Mouse (Mus musculus): ENCODE measurements around the gene Ints5. TPM values are rescaled to one million over a fixed set of nuclear protein-coding genes. Genes with fewer than 3 reads are reported as not detected.
"Not testable (repeated sequence)": the region's sequence is repeated elsewhere in the genome, so short reads cannot be mapped to it uniquely, and the experiment has no call there.

Ints5 gene
- polyA plus RNA-seq, 1 experiment from 2014 or later, result 31.2 TPM

DNA sequence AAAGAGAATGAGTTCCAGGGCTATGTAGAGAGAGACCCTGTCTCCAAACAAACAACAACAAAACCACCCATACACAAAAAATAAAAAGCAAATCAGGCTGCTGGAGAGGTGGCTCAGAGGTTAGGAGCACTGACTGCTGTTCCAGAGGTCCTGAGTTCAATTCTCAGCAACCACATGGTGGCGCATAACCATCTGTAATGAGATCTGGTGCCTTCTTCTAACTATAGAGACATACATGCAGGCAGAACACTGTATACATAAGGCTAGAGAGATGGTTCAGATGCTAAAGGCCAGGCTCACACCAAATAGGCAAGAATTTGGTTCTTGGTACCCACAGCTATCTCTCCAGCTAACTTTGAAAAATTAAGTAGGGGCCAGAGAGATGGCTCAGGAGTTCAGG, 33.8 kb upstream of the Ints5 start:
- H3K27me3 ChIP-seq, result no peaks in the 10 kb centered on the region
- ChIA-PET CTCF (interaction anchor here (0.9 to 2.0 kb wide), 8 partner anchors 14 to 254 kb away, joined by 3 to 11 read pairs (median 4); no protein-coding TSS in a partner anchor), POLR2A (interaction anchor here (0.9 kb wide), 1 partner anchor 9 kb away, joined by 3 read pairs; the partner anchor contains the start of gene Lrrn4cl)
- no peak for DNase-seq (ENCODE audit: low read depth, low spot score)
- in situ Hi-C loops (cut with MboI; ENCODE audit: low pct_unique_long_range_greater_than_20kb), result loop anchor here (25.0 kb wide), 1 partner anchor 578 kb away; no protein-coding TSS in a partner anchor
- no peak for ATAC-seq
- peak; percentile 71 for TF ChIP-seq CTCF (IDR thresholded peaks at IDR 0.05)

DNA sequence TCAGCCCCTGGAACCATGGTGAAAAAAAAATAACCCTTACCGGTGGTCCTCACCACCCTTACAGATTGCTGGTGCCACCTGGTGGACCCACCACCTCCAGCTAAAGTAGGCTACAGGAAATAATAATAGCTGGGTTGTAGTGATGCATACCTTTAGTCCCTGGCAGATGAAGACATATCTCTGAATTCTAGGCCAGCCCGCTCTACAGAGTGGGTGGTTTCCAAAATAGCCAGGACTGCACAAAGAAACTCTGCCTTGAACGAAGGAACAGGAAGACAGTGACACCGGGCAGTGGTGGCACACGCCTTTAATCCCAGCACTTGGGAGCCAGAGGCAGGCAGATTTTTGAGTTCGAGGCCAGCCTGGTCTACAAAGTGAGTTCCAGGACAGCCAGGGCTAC, 28.5 kb upstream of the Ints5 start:
- ATAC-seq (no peak), DNase-seq (ENCODE audit: low read depth, low spot score) (no peak)
- H3K27me3 ChIP-seq, result no peaks in the 10 kb centered on the region
- in situ Hi-C loops (cut with MboI; ENCODE audit: low pct_unique_long_range_greater_than_20kb), result loop anchor here (25.0 kb wide), 1 partner anchor 573 kb away; no protein-coding TSS in a partner anchor
- no peak for TF ChIP-seq CTCF (IDR thresholded peaks at IDR 0.05)
- CTCF ChIA-PET, result no interaction called here
- POLR2A ChIA-PET, result interaction anchor here (0.6 kb wide), 1 partner anchor 28 kb away, joined by 3 read pairs; the partner anchor contains the start of gene Ints5

DNA sequence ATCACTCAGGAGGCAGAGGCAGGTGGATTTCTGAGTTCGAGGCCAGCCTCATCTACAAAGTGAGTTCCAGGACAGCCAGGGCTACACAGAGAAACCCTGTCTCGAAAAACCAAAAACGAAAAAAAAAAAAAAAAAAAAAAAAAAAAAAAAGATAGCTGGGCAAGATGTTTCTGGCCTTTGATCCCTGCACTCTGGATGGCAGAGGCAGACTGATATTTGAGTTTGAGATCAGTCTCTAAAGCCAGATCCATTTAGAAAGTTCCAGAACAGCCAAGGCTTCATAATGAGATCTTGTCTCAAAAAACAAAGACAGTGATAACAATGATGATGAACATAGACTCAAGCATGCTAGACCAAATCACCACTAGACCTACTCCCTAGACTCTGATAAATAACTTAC, 22.4 kb upstream of the Ints5 start:
- CTCF ChIA-PET; ATAC-seq; H3K27me3 ChIP-seq; DNase-seq (ENCODE audit: low read depth, low spot score): not testable (repeated sequence)
- POLR2A ChIA-PET, result interaction anchor here (0.6 kb wide), 1 partner anchor 8 kb away, joined by 7 read pairs; no protein-coding TSS in a partner anchor
- in situ Hi-C loops (cut with MboI; ENCODE audit: low pct_unique_long_range_greater_than_20kb), result loop anchor here (25.0 kb wide), 1 partner anchor 567 kb away; no protein-coding TSS in a partner anchor

DNA sequence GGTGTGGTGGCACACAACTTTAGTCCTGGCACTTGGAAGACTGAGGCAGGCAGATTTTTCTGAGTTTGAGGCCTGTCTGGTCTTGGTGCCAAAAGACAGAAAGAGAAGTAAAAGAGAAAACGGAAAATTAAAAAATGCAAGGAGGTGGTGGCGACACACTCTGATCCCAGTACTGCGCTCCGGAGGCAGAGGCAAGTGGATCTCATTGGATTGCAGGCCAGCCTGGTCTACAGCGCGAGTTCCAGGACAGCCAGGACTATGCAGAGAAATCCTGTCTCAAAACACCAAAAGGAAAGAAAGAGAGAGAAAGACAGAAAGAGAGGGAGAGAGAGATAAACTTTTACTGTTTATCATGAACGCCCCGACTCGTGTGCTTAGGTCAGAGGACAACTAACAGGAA, 22.0 kb upstream of the Ints5 start:
- in situ Hi-C loops (cut with MboI; ENCODE audit: low pct_unique_long_range_greater_than_20kb), result loop anchor here (25.0 kb wide), 1 partner anchor 566 kb away; no protein-coding TSS in a partner anchor
- TF ChIP-seq CTCF (IDR thresholded peaks at IDR 0.05), result no peak
- CTCF ChIA-PET, result no interaction called here
- POLR2A ChIA-PET, result interaction anchor here (0.7 to 1.7 kb wide), 4 partner anchors 9 to 18 kb away, joined by 3 to 7 read pairs (median 3); partner anchors contain the start of genes 1810009A15Rik and Gm49416
- DNase-seq (ENCODE audit: low read depth, low spot score) (no peak), ATAC-seq (no peak)
- no peaks in the 10 kb centered on the region for H3K27me3 ChIP-seq

DNA sequence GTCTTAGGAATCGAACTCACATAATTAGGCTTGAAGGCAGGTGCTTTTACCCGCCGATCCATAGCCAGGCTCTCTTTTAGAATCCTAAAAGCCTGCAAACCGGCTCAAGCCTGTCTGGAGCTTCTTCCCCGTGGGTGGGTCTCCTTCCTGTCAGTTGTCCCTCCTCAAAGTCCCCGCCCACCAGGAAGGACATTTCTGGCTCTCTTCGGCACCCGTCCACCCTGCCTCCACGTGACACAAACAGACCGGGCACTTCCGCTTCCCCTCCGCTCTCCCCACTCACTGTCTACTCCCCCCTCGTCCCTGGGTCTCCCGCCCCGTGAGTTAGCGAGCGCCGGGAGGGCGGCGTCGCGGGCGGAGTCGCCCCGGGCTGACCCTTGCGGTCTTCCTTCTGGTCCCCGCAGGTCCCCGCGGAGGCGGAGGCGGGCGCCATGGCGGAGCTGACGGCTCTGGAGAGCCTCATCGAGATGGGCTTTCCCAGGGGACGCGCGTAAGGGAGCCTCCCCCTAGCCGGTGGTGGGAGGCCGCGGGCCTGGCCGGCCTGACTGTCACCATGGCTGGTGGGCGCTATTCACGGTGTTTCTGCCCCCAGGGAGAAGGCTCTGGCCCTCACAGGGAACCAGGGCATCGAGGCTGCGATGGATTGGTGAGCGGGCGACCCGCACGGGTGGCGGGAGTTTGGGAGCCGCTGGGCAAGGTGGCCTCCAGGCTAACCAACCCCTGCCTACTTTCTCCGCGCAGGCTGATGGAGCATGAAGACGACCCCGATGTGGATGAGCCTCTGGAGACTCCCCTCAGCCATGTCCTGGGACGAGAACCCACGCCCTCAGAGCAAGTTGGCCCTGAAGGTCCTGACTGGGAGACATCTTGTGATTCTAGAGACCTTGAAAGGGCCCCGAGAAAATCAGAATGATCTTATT, 21.3 kb upstream of the Ints5 start, which contains the start of gene Ubxn1:
TSS of gene Ubxn1 (plus strand) at position 230 of the 920 bp plus-strand sequence.
- ATAC-seq (peak; percentile 89), DNase-seq (ENCODE audit: low read depth, low spot score) (peak; percentile 84)
- TF ChIP-seq CTCF (IDR thresholded peaks at IDR 0.05), result no peak
- in situ Hi-C loops (cut with MboI; ENCODE audit: low pct_unique_long_range_greater_than_20kb), result loop anchor here (25.0 kb wide), 1 partner anchor 566 kb away; no protein-coding TSS in a partner anchor
- ChIA-PET CTCF (no interaction called here), POLR2A (interaction anchor here (0.7 to 1.7 kb wide), 4 partner anchors 9 to 19 kb away, joined by 3 to 7 read pairs (median 3); partner anchors contain the start of genes 1810009A15Rik and Gm49416)
- no peaks in the 10 kb centered on the region for H3K27me3 ChIP-seq

DNA sequence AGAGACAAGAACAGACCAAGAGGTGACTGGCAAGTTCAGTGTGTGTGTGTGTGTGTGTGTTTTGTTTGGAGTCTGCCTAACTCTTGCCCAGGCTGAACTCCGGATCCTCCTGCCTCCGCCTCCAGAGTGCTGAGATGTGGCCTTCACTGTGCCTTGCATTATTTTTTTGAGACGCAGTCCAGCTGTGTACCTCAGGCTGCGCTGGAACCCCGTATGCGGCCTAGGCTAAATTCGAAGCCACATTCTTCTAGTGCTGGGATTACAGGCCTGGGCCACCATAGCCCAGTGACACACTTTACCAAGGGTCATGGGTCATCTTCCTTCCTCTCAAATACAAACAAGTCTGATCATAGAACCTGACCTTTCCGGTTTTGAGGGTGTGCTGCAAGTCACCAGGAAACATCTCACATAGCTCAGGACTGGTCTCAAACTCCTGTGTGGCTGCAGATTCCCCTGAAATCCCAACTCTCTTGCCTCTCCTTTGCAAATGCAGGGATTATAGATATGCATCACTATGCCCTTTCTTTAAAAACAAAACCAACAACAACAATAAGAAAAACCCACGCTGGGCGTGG, 20.5 kb upstream of the Ints5 start:
- in situ Hi-C loops (cut with MboI; ENCODE audit: low pct_unique_long_range_greater_than_20kb), result loop anchor here (25.0 kb wide), 1 partner anchor 565 kb away; no protein-coding TSS in a partner anchor
- H3K27me3 ChIP-seq, result no peaks in the 10 kb centered on the region
- POLR2A ChIA-PET, result interaction anchor here (0.6 to 1.7 kb wide), 5 partner anchors 8 to 1331 kb away, joined by 3 to 7 read pairs (median 3); partner anchors contain the start of gene Tmem258
- DNase-seq (ENCODE audit: low read depth, low spot score) (no peak), ATAC-seq (no peak)
- CTCF ChIA-PET, result no interaction called here
- no peak for TF ChIP-seq CTCF (IDR thresholded peaks at IDR 0.05)

DNA sequence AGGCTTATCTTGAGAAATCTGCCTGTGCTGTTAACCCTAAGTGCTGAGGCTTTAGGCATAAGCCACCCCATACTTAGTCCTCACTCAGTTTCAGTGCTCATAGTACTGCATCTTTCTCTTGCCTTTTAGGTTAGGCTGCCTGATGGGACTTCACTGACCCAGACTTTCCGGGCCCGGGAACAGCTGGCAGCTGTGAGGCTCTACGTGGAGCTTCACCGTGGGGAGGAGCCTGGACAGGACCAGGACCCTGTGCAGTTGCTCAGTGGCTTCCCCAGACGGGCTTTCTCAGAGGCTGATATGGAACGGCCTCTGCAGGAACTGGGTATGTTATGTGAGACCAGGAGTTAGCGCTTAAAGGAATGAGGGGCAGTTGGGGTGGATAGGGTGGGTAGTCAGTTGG, 17.8 kb upstream of the Ints5 start:
- DNase-seq (ENCODE audit: low read depth, low spot score), result no peak
- ChIA-PET CTCF (interaction anchor here (1.1 to 3.1 kb wide), 2 partner anchors 11 to 13 kb away, joined by 4 to 8 read pairs; partner anchors contain the start of genes 1810009A15Rik and Gm49416), POLR2A (interaction anchor here (1.2 to 1.4 kb wide), 2 partner anchors 14 to 19 kb away, joined by 3 to 4 read pairs; partner anchors contain the start of genes 1810009A15Rik and Gm49416)
- in situ Hi-C loops (cut with MboI; ENCODE audit: low pct_unique_long_range_greater_than_20kb), result no loop called here
- no peaks in the 10 kb centered on the region for H3K27me3 ChIP-seq
- no peak for ATAC-seq
- TF ChIP-seq CTCF (IDR thresholded peaks at IDR 0.05), result no peak

DNA sequence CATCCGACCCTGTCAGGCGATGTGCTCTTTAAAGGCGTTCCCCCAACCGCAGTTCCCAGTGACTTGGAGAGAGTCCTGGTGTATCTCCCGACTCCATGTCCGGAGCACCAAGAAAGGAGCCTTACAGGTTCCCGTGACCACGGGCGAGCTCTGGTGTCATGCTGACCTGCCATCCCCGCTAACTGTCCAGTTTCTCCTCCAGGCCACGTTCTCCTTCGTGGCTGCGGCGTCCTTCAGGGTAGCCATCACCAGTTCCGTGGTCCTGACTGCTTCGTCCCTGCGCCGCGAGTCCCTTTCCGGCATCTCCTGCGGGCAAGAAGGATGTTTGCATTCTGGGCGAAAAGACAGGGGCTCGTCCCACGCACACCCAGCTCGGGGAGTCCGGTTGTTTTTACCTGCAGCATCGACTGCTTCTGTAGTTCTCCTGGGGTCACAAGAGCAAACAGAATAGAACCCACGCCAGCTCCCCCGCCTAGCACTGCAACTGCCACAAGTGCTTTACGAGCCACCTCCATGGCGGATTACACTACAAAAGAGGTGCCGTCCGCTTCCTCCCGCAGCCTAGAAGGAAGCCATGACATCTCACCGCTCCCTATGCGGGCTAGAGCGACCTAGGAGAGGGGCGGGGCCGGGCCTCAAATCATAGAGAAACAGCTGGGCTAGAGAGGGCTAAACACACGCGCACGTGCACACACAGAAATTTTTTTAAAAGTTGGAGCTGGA, 12.3 kb upstream of the Ints5 start, which contains the start of gene Uqcc3:
TSS of gene Uqcc3 (minus strand) at position 613 of the 723 bp plus-strand sequence.
- CTCF ChIA-PET, result interaction anchor here (0.8 to 1.3 kb wide), 4 partner anchors 8 to 230 kb away, joined by 3 to 5 read pairs (median 3); partner anchors contain the start of genes 1810009A15Rik and Gm49416
- H3K27me3 ChIP-seq, result no peaks in the 10 kb centered on the region
- POLR2A ChIA-PET, result interaction anchor here (0.6 to 2.1 kb wide), 6 partner anchors 8 to 66 kb away, joined by 3 to 7 read pairs (median 4); partner anchors contain the start of genes 1810009A15Rik, Eml3, Gm49416 and Ints5
- DNase-seq (ENCODE audit: low read depth, low spot score) (peak; percentile 43), ATAC-seq (peak; percentile 88)
- TF ChIP-seq CTCF (IDR thresholded peaks at IDR 0.05), result no peak
- in situ Hi-C loops (cut with MboI; ENCODE audit: low pct_unique_long_range_greater_than_20kb), result no loop called here

DNA sequence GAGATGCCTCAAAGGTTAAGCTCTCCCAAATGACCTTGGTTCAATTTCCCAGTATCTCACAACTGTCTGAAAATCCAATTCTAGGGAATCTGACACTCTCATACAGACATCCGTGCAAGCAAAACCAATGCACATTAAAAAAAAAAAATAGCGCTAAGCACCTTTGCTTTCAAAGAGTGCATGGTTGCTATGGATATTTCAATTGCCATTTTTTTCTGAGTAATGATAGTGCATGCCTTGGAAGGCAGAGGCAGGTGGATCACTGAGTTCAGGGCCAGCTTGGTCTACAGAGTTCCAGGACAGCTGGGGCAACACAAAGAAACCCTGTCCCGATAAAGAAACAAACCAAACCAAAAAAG, 11.8 kb upstream of the Ints5 start:
- CTCF ChIA-PET, result interaction anchor here (0.7 to 1.3 kb wide), 3 partner anchors 12 to 229 kb away, joined by 3 to 5 read pairs (median 3); partner anchors contain the start of gene Ints5
- in situ Hi-C loops (cut with MboI; ENCODE audit: low pct_unique_long_range_greater_than_20kb), result no loop called here
- POLR2A ChIA-PET, result interaction anchor here (0.6 to 2.1 kb wide), 6 partner anchors 10 to 85 kb away, joined by 3 to 6 read pairs (median 3); partner anchors contain the start of genes Eml3, Ints5 and Ubxn1
- H3K27me3 ChIP-seq, result no peaks in the 10 kb centered on the region
- no peak for DNase-seq (ENCODE audit: low read depth, low spot score)
- no peak for TF ChIP-seq CTCF (IDR thresholded peaks at IDR 0.05)
- no peak for ATAC-seq
